Mouse (Mus musculus) neural tube, embryonic 10.5 days (tissue): ENCODE measurements around the gene Apoa4.

Source experiments
- DNase-seq: peaks from one replicate; pipeline ENCODE4 v3.0.0-alpha.2; 2017; ENCODE audit warnings: low spot score; ENCODE audit errors: extremely low spot score

The Apoa4 gene

DNA sequence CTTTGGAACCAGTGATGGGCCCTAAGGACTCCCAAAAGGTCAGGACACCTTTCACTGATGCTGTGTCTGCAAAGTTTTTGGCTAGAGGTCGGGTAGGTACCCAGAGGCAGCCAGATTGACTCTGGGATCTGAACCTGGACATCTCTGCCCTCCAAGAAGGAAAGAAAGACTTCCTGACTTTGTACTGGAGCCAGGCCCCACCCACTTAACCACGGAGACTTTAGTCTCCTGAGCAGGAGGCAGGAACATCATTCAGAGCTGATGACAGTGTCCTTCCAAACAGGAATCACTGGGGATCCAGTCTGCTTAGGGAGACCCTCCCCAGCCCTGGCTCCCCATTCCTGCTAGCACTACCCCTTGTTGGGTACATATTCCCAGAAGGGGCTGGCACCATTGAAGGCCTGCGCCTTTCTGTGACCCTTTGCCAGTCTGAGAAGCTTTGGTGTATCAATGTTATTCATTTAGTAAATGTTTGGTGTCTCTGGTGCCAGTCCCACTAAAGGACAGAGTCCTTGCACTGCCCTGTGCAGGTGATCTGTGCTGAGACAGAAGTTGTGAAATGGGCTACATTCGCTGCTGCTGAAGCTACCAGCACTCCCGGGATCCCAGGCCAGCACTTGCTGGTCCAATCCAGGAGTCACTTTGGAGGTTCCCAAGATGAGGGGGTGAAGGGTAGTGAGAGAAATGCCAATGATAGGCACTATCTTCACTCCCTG, 15.4 kb upstream of the Apoa4 start:
- no peak for DNase-seq

DNA sequence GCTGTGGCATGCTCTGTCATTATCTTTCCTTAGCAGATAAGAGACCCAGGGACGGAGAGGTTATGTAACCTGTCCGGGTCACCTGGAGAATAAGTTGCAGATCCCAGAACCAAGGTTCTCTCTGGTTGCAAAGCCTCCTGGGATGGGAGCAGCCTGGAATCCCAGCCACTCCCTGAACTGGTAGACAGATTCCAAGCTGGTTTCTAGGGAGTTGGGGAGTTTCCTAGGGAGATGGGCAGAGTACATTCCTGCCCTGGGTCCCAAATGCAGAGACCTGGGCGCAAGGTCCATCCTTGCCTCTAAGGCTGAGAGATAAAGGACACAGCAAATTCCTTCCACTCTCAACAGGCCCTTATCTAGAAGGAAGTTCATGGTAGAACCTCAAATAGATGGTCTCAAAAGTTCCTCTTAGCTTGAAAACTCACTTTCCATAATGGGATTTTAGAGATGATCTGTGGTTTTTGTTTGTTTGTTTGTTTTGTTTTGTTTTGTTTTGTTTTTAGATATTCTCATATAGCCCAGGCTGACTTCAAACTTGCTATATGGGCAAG, 13.4 kb upstream of the Apoa4 start:
- DNase-seq: no peak

DNA sequence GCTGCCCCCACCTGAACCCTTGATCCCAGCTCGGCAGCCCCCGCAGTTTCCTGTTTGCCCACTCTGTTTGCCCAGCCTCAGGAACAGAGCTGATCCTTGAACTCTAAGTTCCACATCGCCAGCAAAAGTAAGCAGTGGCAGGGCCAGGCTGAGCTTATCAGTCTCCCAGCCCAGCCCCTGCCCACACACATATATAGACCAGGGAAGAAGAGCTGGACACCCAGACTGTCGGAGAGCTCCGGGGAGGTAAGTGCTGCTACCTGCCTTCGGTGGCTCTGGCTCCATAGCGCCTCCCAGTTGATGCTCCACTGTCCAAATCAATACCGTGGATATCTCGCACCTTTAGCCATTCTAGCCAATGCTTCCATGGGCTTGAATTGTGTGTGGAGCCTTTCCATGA, 12.0 kb upstream of the Apoa4 start, which contains the start of gene Apoa1:
Gene Apoa1, plus strand, starts transcription at position 90 of the 400 bp plus-strand sequence.
- DNase-seq: no peak

DNA sequence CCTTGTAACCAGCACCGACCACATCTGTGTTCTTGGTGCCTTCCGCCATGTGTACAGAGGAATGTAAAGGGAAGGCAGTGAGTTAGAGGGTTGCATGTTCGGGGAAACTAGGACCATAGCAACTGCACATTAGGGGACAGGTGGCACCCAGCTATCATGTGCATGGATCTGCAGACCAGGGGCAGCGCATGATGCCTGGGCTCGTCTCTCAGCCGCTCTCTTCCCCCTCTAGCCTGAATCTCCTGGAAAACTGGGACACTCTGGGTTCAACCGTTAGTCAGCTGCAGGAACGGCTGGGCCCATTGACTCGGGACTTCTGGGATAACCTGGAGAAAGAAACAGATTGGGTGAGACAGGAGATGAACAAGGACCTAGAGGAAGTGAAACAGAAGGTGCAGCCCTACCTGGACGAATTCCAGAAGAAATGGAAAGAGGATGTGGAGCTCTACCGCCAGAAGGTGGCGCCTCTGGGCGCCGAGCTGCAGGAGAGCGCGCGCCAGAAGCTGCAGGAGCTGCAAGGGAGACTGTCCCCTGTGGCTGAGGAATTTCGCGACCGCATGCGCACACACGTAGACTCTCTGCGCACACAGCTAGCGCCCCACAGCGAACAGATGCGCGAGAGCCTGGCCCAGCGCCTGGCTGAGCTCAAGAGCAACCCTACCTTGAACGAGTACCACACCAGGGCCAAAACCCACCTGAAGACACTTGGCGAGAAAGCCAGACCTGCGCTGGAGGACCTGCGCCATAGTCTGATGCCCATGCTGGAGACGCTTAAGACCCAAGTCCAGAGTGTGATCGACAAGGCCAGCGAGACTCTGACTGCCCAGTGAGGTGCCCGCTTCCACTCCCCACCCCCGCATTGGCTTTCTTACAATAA, 10.7 kb upstream of the Apoa4 start:
- peak; percentile 82 for DNase-seq

DNA sequence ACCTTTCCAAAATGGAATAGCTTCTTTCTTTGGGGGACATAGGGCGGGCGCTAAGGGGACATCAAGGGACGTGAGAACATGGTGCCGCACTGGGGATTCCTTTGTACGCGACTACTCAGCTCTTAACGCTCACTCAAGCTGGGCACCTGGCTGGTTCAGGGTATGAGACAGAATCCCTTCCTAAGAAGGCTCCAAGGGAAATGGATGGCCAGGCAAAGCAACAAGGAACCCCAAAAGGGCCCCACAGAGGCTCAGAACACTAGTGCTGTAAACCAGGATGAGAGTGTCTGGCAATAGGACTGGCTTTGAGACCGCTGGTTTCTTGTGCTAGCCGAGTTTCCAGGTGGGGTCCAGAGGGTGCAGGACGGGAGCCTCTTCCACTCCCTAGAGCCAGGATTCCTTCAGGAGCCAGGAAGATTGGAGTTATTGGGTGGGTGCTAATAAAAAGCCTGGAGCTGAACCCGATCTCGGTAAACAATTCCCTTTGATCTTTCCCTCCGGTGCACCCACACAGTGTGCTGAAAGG, 10.0 kb upstream of the Apoa4 start:
- no peak for DNase-seq

DNA sequence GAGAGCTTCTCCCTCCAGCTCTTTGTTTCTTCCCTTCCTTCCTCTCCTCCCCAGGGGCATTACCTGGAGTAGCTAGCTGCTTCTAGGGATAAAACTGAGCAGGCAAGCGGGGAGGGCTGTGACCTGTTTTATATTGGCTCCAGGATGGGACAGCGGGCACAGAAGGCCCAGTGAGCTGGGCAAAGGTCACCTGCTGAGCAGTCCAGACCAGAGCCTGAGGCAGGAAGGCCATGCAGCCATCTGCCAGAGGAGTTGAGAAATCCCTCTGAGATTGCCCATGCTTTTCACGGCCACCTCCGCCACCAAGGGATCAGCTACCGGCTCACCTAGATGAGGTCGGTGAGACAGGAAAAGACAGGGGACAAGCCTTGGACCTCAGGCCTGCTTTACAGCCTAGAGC, 5.3 kb upstream of the Apoa4 start:
- no peak for DNase-seq

DNA sequence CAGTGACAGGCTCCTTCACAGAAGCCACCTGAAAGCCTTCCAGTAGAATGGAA, 5.1 kb upstream of the Apoa4 start, which contains the start of gene Apoc3:
Gene Apoc3, minus strand, starts transcription at position 41 of the 53 bp plus-strand sequence.
- DNase-seq: no peak

DNA sequence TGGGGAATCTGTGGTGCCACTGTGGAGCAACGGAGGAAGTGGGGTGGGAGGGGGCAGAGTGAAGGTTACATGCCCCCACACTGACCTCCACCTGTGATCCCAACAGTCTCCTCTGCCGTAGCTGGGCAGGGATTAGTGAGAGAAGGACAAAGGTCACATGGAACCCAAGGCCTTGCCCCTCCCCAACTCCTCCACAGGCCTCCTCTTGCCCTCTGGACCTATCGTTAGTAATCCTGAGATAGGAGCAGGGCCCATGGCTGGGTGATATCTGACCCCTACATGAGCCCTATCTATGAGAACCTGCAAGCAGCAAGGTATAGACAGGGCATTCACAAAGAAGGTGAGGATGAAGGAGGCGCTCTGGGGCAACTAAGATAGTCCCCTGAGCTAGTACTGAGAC, 4.8 kb upstream of the Apoa4 start:
- no peak for DNase-seq

DNA sequence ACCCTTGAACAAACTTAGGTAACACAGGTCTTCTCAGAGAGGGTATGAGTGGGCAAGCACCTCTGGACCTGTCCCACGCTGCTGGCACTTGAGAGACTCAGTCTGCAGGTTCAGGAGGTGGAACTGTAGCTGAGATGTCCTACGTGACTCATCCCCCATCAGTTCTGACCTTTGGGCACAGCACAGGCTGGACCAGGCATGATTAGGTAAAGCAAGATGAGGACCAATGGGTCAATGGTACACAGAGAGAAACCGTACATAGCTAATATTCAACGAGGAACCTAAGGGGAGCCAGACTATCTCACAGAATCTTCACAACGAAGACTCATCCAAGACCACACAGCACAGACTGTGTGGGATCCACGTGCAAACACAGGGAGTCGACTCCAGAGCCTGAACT, 1.6 kb upstream of the Apoa4 start:
- no peak for DNase-seq

DNA sequence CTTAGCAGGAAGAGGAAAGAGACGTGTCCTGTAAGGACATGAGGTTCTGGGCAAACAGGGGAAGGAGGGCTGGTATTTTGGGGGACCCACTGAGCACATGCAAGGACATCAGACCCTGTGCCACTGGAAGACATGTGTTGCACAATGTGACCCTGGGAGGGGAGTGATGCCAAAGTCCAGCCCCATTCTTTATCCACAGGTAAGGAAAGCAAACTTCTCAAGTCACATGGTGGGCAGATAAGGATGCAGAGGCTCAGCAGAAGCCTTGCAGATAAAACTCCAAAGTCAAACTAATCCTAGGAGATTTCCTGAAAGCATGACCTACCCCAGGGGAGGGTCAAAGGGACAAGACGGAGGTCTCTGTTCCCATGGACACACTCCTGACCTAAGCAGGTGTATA, 1.3 kb downstream of the Apoa4 start:
- DNase-seq: no peak

DNA sequence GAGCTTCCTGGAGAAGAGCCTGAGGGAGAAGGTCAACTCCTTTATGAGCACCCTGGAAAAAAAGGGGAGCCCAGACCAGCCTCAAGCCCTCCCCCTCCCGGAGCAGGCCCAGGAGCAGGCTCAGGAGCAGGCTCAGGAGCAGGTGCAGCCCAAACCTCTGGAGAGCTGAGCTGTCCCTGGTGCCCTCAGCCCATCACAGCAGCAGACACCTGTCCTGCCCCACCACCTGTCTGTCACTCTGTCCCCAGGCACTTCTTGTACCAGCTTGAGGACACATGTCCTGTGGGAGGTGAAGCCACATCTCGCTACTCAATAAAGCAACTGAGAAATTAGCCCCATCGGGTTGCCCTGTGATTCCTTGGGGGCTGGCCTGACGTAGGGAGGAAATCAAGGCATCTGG, 2.6 kb downstream of the Apoa4 start:
- DNase-seq: no peak

DNA sequence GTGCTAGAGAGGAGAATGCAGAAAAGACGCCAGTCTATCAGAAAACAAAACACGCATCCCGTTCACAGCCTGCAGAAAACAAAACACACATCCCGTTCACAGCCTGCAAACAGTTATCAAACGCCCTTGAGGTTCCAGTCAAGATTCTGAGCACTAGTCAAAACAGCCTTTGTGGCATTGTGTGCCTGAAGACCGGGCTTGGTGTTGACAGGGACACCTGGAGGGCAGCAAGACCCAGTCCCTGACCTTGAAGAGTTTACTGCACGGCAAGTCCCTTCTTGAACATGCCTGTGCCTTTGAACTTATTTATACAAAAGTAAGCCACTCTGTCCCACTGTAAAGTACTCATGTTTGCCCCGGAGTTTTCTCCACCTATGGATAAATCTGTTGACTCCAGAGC, 3.1 kb downstream of the Apoa4 start:
- no peak for DNase-seq

DNA sequence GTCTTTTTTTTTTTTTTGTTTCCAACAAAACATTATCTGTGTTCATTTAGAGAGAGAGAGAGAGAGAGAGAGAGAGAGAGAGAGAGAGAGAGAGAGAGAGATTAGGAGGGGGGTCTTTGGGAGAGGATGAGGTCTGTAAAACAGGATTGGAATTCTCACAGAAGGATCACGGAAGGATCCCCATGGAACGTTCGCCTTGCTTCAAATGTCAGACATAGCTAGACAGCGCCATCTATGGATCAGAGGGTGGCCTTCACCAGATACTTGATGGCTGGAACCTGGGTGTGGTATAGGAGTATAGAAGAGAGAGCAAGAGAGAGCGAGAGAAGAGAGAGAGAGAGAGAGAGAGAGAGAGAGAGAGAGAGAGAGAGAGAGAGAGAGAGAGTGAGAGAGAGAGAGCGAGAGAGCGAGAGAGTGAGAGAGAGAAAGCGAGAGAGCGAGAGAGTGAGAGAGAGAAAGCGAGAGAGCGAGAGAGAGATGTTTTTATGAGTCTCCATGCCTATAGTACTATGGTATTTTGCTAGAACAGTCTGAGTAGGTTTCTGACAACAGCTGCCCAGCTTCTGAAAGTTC, 6.3 kb downstream of the Apoa4 start:
- peak; percentile 60 for DNase-seq

DNA sequence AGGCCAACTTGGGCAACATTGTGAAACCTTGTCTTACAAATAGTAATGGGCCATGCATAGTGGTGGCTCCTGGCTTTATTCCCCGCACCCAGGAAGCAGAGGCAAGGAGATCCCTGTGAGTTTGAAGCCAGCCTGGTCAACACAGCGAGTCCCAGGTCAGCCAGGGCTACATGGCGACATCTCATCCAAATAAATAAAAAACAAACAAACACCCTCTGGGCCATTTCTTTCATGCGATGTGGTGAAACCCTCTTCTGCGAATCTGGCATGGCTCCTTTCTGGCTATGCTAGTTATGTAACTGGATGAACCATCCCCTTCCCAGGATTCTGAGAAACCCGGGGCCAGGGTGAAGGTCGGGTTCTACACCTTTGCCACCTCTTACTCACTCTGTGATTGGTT, 15.7 kb downstream of the Apoa4 start:
- no peak for DNase-seq

DNA sequence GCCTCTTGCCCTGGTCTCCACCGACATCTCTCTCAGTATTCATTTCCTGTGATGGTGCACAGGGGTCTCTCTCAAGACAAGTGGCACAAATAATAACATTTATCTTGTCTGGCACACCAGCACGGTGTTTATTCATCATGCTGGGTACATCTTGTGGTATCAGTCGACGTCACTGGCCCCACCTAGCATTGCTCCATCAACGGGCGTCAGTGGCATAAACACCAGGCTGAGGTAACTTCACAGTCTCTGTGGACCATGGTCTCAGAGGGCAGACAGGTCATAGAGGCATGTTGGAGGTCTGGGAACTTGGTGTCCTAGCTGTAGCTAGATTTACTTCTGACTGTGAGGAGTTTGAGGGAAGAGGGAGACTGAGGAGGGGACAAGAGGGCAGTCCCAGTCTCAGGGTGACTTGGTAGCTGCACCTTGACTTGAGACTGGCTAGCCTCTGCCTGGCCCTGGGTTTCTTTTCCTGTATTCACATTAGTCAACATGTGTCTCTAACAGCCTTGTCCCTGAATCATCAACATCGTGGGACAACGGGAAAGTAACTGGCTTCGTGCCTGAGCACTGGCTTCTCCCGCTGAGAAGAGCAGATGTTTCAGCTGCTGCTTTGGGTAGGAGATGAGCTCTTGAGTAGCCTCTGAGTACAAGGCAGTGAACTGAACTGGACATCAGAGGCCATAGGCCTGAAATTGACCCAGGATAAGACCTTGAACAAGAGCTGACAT, 16.3 kb downstream of the Apoa4 start:
- DNase-seq: no peak

DNA sequence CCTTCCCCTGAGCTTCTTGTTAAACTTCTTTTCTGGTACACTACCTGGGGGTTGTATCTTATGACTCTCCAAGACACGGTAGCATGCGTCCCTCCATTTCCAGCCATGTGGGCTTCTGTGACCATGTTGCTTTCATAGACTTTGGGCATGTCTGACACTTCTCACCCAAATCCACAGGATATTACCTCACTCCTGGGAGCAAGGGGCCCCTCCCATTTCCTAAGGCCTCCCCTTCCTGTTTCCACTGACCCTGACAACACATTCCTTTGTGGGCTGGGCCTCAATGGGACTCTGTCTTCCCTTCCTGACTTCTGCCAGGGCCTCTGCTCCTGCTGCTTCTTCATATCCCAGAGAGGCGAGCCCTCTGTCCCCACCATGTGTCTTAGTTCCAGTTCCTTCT, 17.1 kb downstream of the Apoa4 start:
- no peak for DNase-seq

DNA sequence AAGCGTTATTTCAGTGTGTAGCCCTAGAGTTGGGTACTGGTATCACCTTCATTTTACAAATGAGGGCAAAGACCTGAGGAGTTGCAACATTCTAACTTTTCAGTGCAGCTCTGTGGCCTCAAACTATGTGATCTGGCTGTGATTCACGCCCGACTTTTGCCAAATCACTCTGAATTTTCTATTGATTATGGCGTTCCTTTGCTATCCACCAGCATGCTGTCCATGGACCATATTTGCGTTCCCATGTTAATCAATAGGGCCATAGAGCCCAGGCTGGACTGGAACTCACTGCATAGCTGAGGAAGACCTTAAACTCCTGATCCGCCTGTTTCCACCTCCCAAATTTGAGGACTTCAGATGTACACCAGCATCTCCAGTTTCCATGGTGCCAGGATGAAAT, 18.6 kb downstream of the Apoa4 start:
- DNase-seq: no peak

DNA sequence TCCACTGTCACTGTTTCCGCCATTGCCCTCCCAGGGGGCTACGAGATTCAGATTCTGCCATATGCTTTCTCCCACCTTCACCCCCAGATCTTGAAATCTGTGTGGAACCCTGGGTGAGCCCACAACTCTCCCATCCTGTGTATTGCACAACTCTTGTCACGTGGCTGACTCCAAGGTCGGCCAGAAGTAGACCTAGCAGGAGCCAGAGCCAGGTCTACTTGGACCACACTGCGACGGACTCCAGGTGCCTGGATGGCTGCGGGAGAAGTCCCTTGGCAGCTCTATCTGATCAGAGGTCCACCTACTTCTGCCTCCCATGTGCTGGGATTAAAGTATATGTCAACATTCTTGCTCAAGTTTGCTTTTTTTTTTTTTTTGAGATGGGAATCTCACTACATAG, 20.6 kb downstream of the Apoa4 start:
- DNase-seq: no peak

DNA sequence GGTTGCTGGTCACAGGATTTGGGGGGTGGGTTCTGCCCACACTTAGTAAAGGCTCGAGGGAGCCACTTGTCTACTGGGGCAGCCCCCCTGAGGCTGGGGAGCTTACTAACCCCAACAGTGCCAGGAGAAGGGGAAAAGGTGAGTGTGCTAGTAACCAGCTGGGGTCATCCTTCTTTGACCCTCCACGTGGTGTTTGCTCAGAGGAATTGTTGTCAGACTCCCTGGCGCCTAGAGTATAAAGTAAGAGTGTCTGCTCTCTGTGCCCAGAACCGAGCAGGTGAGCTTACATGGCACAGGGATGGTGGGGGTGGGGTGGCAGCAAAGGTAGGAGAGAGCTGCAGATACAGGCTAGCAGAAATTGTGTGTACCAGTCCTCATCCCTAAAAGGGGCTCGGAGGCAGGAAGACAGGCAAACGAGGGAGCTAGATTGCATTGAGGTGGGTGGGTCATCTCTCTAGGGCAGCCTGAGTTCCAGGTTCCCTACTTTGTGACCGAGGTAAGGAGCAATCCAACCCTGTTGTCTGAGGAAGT, 27.9 kb downstream of the Apoa4 start, which contains the start of gene Apoa5:
Gene Apoa5, plus strand, starts transcription at position 291 of the 531 bp plus-strand sequence.
- DNase-seq: no peak

DNA sequence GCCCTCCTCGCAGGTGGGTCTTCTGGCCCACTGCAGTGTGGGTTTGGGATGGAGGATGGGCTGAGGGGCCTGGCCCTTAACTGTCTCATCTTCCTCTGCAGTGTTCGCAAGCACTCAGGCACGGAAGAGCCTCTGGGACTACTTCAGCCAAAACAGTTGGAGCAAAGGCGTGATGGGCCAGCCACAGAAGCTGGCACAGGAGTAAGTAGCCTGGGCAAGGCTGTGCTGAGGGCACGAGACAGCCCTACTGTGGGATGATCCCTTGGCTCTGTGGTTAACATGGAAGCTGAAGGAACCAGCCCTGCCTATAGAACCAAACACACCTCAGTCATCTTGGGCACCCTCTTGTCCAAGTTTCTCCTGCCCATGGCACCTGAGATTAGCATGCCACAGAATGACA, 28.6 kb downstream of the Apoa4 start:
- DNase-seq: no peak

DNA sequence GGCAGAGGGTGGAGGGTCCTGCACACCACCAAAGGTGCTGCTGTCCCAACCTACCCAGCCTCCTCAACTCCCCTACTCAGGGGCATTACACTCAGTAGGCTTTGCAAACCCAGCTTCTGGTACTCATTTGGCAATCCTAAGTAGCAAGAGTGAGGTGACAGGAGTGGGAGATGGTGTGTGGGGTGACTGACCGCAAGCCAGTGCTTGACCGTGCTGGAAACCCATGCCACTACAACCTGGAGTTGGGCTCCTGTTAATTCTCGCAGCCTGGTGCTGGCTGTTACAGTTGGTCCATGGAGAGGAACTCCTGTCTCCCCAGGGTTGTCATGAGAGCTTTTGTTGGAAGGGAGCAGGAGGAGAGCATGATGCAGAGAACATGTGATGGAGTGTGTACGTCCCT, 30.3 kb downstream of the Apoa4 start:
- no peak for DNase-seq

DNA sequence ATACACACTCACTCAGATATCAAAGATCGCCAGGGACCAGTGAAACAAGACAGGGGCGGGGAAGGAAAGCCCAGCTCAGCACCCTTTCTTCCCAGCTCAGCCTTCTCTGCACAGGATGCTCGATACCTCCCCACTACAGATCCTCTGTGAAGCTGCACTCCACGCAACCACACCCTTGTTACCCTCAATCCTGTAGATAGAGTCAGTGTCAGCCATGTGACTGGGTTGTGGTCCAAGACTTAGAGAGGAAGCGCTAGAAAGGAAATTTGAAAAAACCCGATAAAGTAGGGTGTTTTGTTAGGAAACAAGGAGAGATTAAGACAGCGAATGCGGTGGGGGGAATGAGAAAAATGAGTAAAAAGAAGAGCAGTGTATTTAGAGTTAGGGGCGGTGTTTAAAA, 31.6 kb downstream of the Apoa4 start:
- DNase-seq: no peak
